Mouse (Mus musculus) heart, embryonic 11.5 days (tissue): ENCODE measurements around the gene Smtnl2. TPM values are rescaled to one million over a fixed set of nuclear protein-coding genes. Genes with fewer than 3 reads are reported as not detected.

Experiments
- ATAC-seq: fragments of 200-750 bp; cut with Nextera tagmentation; replicated peaks from 2 replicates; pipeline ENCODE4 v1.8.0; 2017; ENCODE audit warnings: moderate library complexity; ENCODE audit not compliant: insufficient number of reproducible peaks, low FRiP score, low TSS enrichment
- H3K27ac ChIP-seq: fragments of 300-500 bp; sonication (generic); 2 replicates; pipeline ENCODE4 v1.5.1; 2014; ENCODE audit warnings: mild to moderate bottlenecking, low read depth, low read length
- H3K27me3 ChIP-seq: fragments of 300-500 bp; sonication (generic); 2 replicates; pipeline ENCODE4 v1.6.1; 2014; ENCODE audit warnings: mild to moderate bottlenecking, low read length, mixed read lengths; ENCODE audit not compliant: control insufficient read depth, insufficient read depth
- H3K36me3 ChIP-seq: fragments of 300-500 bp; sonication (generic); 2 replicates; pipeline ENCODE4 v1.6.1; 2014; ENCODE audit warnings: mild to moderate bottlenecking, low read length, moderate library complexity, mixed read lengths; ENCODE audit not compliant: control insufficient read depth, insufficient read depth
- H3K4me1 ChIP-seq: fragments of 300-500 bp; sonication (generic); 2 replicates; pipeline ENCODE4 v1.6.1; 2014; ENCODE audit warnings: low read length; ENCODE audit not compliant: control insufficient read depth, insufficient read depth
- H3K4me2 ChIP-seq: fragments of 300-500 bp; sonication (generic); 2 replicates; pipeline ENCODE4 v1.6.1; 2014; ENCODE audit warnings: mild to moderate bottlenecking, moderate library complexity
- H3K4me3 ChIP-seq: fragments of 300-500 bp; sonication (generic); 2 replicates; pipeline ENCODE4 v1.5.1; 2014; ENCODE audit warnings: low read depth, low read length
- H3K9ac ChIP-seq: fragments of 300-500 bp; sonication (generic); 2 replicates; pipeline ENCODE4 v1.6.1; 2014; ENCODE audit warnings: mild to moderate bottlenecking, low read depth, low read length, moderate library complexity
- H3K9me3 ChIP-seq: fragments of 300-500 bp; sonication (generic); replicated peaks from 2 replicates; pipeline ENCODE4 v1.6.1; 2016; ENCODE audit warnings: low read length; ENCODE audit not compliant: control insufficient read depth
- WGBS: fragments of 180-500 bp; shearing (Covaris S2); extraction: QIAGEN DNeasy Blood & Tissue Kit; methylation state at CpG from one replicate; pipeline ENCODE4 v1.1.7; 2014; ENCODE audit not compliant: insufficient replicate concordance; 5-methylcytosine and 5-hydroxymethylcytosine counted together
- polyA plus RNA-seq: library from polyadenylated mRNA; unstranded; fragments of >200 nt; fragmentation: Nextera tagmentation; extraction: Ambion mirVana; gene quantifications from 2 replicates; pipeline ENCODE4 v1.2.1, GENCODE M21; 2014

Smtnl2 gene
- polyA plus RNA-seq, 1 experiment from 2014 or later, result 107 TPM

DNA sequence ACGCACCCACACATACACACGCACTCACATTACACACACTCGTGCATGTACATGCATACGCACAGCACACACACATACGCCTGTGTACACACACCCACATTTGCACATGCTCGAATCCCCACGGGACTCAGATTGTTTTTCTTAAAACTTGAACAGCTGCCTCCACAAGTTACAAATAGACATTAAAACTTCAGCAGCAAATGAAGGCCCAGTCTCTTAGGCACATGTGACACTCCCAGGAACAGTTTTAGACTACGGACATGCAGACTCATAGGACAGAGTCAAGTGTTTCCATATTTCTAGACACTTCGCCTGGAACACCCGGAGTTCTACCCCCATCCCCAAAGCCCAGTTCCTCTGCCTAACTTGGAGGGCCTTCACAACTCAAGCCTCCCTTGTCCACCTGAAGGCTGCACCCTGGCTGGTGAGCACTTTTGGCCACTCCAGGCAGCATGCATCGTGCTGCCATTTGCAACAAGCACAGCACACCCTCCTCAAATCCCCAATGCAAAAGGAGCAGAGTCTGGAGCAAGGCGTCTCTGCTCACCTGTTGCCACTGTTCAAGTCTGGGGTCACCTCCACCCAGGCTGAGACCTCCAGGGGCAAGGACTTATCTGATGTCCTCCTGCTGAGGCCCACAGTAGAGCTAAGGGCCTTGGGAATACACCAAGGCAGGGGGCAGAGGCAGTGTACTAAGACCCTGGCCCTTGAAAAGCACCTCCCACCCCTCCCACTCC is 1.7 kb downstream of the Smtnl2 start:
- Histone ChIP-seq H3K36me3 (no peaks in the 10 kb centered on the region), H3K9me3 (no peaks in the 10 kb centered on the region), H3K4me2 (peak overlapping the region; percentile 91), H3K27ac (peak overlapping the region; percentile 94), H3K4me1 (peaks cover 74% of the 10 kb centered on the region), H3K27me3 (no peaks in the 10 kb centered on the region), H3K4me3 (peak overlapping the region; percentile 97), H3K9ac (peak overlapping the region; percentile 91)
- no peak for ATAC-seq
- WGBS, result 47% methylated on average over 12 of the region's 12 CpGs

- H3K4me3 ChIP-seq, result peak overlapping the region; percentile 97
- no peaks in the 10 kb centered on the region for H3K27me3 ChIP-seq
- 26% methylated on average over 9 of the region's 9 CpGs for WGBS
- peak overlapping the region; percentile 94 for H3K27ac ChIP-seq
- ATAC-seq, result no peak
- H3K9ac ChIP-seq, result peak overlapping the region; percentile 91; the same call in 1 of the 2 replicates
- peaks cover 72% of the 10 kb centered on the region for H3K4me1 ChIP-seq
- peak overlapping the region; percentile 91 for H3K4me2 ChIP-seq
- no peaks in the 10 kb centered on the region for H3K9me3 ChIP-seq
- 0 out of 2 replicates have a peak, but pooled peaks cover 1% of the 10 kb centered on the region for H3K36me3 ChIP-seq
Measured at GRCm38 (mm10) chr11:72408451-72409170, 2.9 kb downstream of the Smtnl2 start.

DNA sequence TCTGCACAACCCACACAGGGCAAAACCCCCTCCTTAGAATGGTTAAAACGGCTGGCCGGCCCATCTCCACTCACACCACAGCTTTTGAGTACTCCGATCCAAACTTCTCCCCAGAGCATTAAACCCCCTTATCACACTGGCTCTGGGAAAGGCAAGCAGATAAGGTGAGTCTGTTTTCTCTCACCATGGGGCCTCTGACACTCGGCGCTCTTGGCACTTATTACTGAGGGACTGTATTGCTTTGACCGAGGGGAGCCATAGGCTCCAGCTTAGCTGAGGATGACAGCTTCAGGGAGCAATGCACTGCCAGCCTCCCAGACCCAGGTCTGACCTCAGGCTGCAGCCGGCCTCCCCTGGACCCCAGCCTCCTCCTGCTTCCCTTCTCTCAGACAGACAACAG is 3.9 kb downstream of the Smtnl2 start:
- Histone ChIP-seq H3K9ac (peak overlapping the region; percentile 29), H3K27me3 (no peaks in the 10 kb centered on the region), H3K27ac (peak overlapping the region; percentile 94), H3K4me1 (peaks cover 66% of the 10 kb centered on the region), H3K36me3 (peaks cover 7% of the 10 kb centered on the region; the same call in 1 of the 2 replicates), H3K4me3 (peak overlapping the region; percentile 97), H3K4me2 (peak overlapping the region; percentile 91), H3K9me3 (no peaks in the 10 kb centered on the region)
- 4% methylated on average over 7 of the region's 7 CpGs for WGBS
- peak; percentile 53 for ATAC-seq

GRCm38 (mm10) chr11:72407081-72407480 is 4.4 kb downstream of the Smtnl2 start:
- H3K4me3 ChIP-seq, result peak overlapping the region; percentile 97
- no peak for ATAC-seq
- H3K4me1 ChIP-seq, result peaks cover 66% of the 10 kb centered on the region
- H3K27ac ChIP-seq, result peak overlapping the region; percentile 94
- peak overlapping the region; percentile 91 for H3K4me2 ChIP-seq
- H3K9me3 ChIP-seq, result no peaks in the 10 kb centered on the region
- no peaks in the 10 kb centered on the region for H3K27me3 ChIP-seq
- 10% methylated on average over 3 of the region's 3 CpGs for WGBS
- H3K36me3 ChIP-seq, result peaks cover 8% of the 10 kb centered on the region; the same call in 1 of the 2 replicates
- H3K9ac ChIP-seq, result peak overlapping the region; percentile 67

GRCm38 (mm10) chr11:72406079-72406675 is 5.3 kb downstream of the Smtnl2 start:
- Histone ChIP-seq H3K36me3 (peaks cover 11% of the 10 kb centered on the region), H3K9ac (peak overlapping the region; percentile 67), H3K4me1 (peaks cover 64% of the 10 kb centered on the region), H3K4me2 (peak overlapping the region; percentile 91), H3K27ac (peak overlapping the region; percentile 94), H3K4me3 (peak overlapping the region; percentile 97; the same call in 1 of the 2 replicates), H3K27me3 (no peaks in the 10 kb centered on the region), H3K9me3 (no peaks in the 10 kb centered on the region)
- no peak for ATAC-seq
- 31% methylated on average over 8 of the region's 8 CpGs for WGBS

DNA sequence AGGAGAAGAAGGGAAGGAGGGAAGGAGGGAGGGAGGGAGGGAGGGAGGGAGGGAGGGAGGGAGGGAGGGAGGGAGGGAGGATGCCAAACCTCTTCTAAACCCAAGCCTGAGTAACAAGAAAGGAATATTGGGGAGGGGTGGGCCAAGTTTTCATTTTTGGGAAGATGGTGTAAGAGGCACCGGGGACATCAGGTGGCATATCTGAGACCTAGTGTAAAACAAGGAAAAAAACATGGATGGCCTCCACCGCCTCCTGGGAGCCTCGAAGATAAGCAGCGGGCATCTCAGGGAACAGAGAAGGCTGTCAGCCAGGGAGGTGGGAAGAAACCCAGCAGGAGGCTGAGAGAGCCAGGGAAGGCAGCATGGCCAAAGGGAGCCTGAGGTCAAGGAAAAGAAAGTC is 6.0 kb downstream of the Smtnl2 start:
- Histone ChIP-seq H3K27me3 (no peaks in the 10 kb centered on the region), H3K27ac (peak overlapping the region; percentile 94), H3K4me2 (peak overlapping the region; percentile 91), H3K9me3 (no peaks in the 10 kb centered on the region), H3K4me3 (no peak overlapping the region), H3K36me3 (peaks cover 15% of the 10 kb centered on the region), H3K9ac (peak overlapping the region; percentile 67), H3K4me1 (peaks cover 64% of the 10 kb centered on the region)
- ATAC-seq, result no peak
- WGBS, result 28% methylated on average over 4 of the region's 4 CpGs

DNA sequence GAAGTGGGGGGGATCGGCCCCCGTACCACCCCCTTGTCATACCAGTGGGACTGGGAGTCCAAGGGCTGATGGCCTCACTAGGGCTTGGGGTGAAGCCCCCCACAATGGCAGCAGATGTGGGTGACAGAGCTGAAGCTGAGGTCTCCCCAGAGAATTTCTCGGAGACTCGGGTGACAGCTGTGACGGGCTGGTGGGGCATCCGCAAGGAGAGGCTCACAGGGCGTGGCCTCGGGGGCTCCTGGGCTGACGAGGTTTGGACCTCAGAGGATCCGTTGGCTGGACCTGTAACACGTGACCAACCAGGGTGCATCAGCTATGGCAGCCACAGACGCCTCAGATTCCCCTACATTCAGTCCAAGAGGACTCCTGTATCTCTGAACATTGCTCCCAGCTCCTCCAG is 8.5 kb downstream of the Smtnl2 start:
- peaks cover 27% of the 10 kb centered on the region for H3K36me3 ChIP-seq
- H3K9ac ChIP-seq, result no peak overlapping the region
- peaks cover 51% of the 10 kb centered on the region for H3K4me1 ChIP-seq
- no peak overlapping the region for H3K27ac ChIP-seq
- no peaks in the 10 kb centered on the region for H3K9me3 ChIP-seq
- no peak for ATAC-seq
- H3K27me3 ChIP-seq, result no peaks in the 10 kb centered on the region
- 85% methylated on average over 12 of the region's 12 CpGs for WGBS
- no peak overlapping the region for H3K4me3 ChIP-seq
- no peak overlapping the region for H3K4me2 ChIP-seq

- H3K27ac ChIP-seq, result no peak overlapping the region
- no peak overlapping the region for H3K4me3 ChIP-seq
- H3K27me3 ChIP-seq, result no peaks in the 10 kb centered on the region
- no peak overlapping the region for H3K4me2 ChIP-seq
- H3K36me3 ChIP-seq, result peaks cover 27% of the 10 kb centered on the region
- H3K9ac ChIP-seq, result no peak overlapping the region
- no peaks in the 10 kb centered on the region for H3K9me3 ChIP-seq
- ATAC-seq, result no peak
- H3K4me1 ChIP-seq, result peaks cover 53% of the 10 kb centered on the region
- WGBS, result 54% methylated on average over 5 of the region's 5 CpGs
Measured at GRCm38 (mm10) chr11:72402017-72402416, 9.5 kb downstream of the Smtnl2 start.
